In the genomic region with DNA sequence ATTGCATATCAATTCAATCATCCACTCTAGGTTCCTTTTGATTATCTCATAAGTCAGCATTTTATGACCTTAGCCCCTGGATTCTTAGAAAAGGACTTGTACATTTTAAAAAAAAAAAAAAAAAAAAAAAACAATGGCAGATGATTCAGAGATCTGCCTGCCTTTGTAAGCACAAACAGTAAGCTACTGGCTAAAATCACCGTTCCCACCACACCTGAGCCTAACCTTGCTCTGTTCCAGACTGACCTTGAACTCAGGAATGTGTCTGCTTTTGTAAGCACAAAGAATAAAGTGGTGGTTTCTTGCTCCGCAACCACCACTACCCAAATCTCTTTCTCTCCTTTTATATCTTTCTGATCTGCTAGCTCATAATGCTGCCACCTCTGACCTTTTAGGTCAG, we compare ENCODE assay signal across 28 mouse cellular contexts.
"Had no signal": no experiment of that assay in that cellular context is flagged by ENCODE, and none has a peak within 500 bp of the region (broad histone marks: within the 10 kb centered on the region; RNA-seq: fewer than 3 reads in every experiment).

No protein-coding gene starts in this region.

- H3K4me3 ChIP-seq: limb, embryonic 10.5 days; limb, embryonic 12.5 days; limb, embryonic 13.5 days; limb, embryonic 15.5 days; liver, embryonic 12.5 days; liver, embryonic 13.5 days; liver, embryonic 15.5 days; lung, embryonic 15.5 days; megakaryocyte, embryonic 14.5 days; midbrain, embryonic 10.5 days; midbrain, embryonic 12.5 days; midbrain, embryonic 13.5 days; midbrain, embryonic 15.5 days; myocyte; neural tube, embryonic 12.5 days had no signal

- H3K9ac ChIP-seq: limb, embryonic 12.5 days; limb, embryonic 13.5 days; limb, embryonic 15.5 days; liver, embryonic 12.5 days; liver, embryonic 13.5 days; liver, embryonic 14.5 days; liver, embryonic 15.5 days; liver, postnatal 0 days; lung, embryonic 14.5 days; lung, embryonic 15.5 days; midbrain, embryonic 12.5 days; midbrain, embryonic 13.5 days; midbrain, embryonic 15.5 days; neural tube, embryonic 12.5 days had no signal

- DNase-seq: left cerebral cortex, postnatal 4 days; liver; liver, embryonic 13.5 days; liver, postnatal 0 days; lung, adult 18-20 months; lung, adult 2 months; lung, embryonic 14.5 days; lung, postnatal 10 days; lung, postnatal 14 days; lung, postnatal 36 days; lung, postnatal 4 days; midbrain, embryonic 14.5 days had no signal

- H3K27ac ChIP-seq: limb, embryonic 10.5 days; limb, embryonic 12.5 days; limb, embryonic 13.5 days; limb, embryonic 15.5 days; liver, embryonic 12.5 days; liver, embryonic 13.5 days; liver, embryonic 14.5 days; liver, embryonic 15.5 days; lung, embryonic 15.5 days; macrophage; midbrain, embryonic 10.5 days; midbrain, embryonic 12.5 days; midbrain, embryonic 13.5 days; midbrain, embryonic 15.5 days; neural tube, embryonic 12.5 days had no signal

- H3K9me3 ChIP-seq: limb, embryonic 10.5 days; limb, embryonic 12.5 days; limb, embryonic 13.5 days; limb, embryonic 15.5 days; liver, embryonic 12.5 days; liver, embryonic 13.5 days; liver, embryonic 15.5 days; lung, embryonic 15.5 days; megakaryocyte, embryonic 14.5 days; midbrain, embryonic 10.5 days; midbrain, embryonic 12.5 days; midbrain, embryonic 13.5 days; midbrain, embryonic 15.5 days; neural tube, embryonic 12.5 days had no signal

- H3K4me1 ChIP-seq: limb, embryonic 10.5 days; limb, embryonic 12.5 days; limb, embryonic 13.5 days; limb, embryonic 15.5 days; liver, embryonic 12.5 days; liver, embryonic 13.5 days; liver, embryonic 15.5 days; lung, embryonic 15.5 days; megakaryocyte, embryonic 14.5 days; midbrain, embryonic 10.5 days; midbrain, embryonic 12.5 days; midbrain, embryonic 13.5 days; midbrain, embryonic 15.5 days; neural tube, embryonic 12.5 days had no signal
